Mouse (Mus musculus): ENCODE measurements around the gene Ugt1a9. TPM values are rescaled to one million over a fixed set of nuclear protein-coding genes. Genes with fewer than 3 reads are reported as not detected.
"Not testable (repeated sequence)": the region's sequence is repeated elsewhere in the genome, so short reads cannot be mapped to it uniquely, and the experiment has no call there.

Gene Ugt1a9
- polyA plus RNA-seq, 1 experiment from 2014 or later, result not detected

DNA sequence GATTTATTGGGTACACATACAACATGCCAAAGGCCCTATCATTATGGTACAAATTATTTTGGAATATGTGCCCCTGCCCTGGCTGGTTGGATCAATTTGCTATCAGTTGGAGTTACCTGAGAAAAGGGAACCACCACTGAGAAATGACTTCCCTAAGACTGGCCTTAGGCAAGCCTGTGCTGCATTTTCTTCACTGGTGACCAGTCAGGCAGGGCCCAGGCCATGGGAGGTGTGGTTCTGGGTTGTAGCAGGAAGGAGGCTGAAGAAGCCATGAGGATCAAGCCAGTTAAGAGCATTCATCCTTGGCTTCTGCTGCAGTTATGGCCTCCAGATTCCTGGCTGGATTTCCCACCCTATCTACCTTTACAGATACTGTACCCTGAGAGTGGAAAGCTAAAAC lies 21.7 kb downstream of the Ugt1a9 start:
- no peak overlapping the region for H3K27ac ChIP-seq (replicated peaks)
- H3K9me3 ChIP-seq, result no peaks in the 10 kb centered on the region
- no peaks in the 10 kb centered on the region for H3K4me1 ChIP-seq
- no peak overlapping the region for H3K4me3 ChIP-seq
- no peak for ATAC-seq (ENCODE audit: low FRiP score, low read depth)
- no peak overlapping the region for H3K4me2 ChIP-seq (replicated peaks)
- no peak overlapping the region for H3K9ac ChIP-seq (replicated peaks)
- no peaks in the 10 kb centered on the region for H3K27me3 ChIP-seq
- no peaks in the 10 kb centered on the region for H3K36me3 ChIP-seq

DNA sequence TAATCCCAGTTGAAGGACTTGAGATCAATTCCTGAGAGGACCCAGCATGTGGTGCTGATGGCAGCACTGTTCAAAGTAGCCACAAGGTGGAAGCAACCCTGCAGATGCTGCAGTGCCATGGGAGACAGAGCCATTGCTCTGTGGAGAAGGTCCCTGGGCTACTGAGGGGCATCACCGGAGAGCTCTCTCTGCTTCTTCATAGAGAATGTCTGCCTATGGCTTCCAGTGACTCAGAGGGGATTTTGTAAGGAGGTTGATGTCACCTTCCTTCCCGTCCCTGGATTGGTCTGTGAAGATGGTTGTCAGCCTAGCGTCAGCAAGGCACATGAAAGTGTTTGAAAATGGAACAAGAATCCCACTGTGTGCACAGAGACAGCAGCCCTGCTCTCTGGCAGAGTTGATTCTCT lies 23.7 kb downstream of the Ugt1a9 start:
- not testable (repeated sequence) for H3K36me3 ChIP-seq; H3K9ac ChIP-seq (replicated peaks); H3K4me2 ChIP-seq (replicated peaks); H3K27me3 ChIP-seq; H3K4me1 ChIP-seq; ATAC-seq (ENCODE audit: low FRiP score, low read depth); H3K9me3 ChIP-seq; H3K27ac ChIP-seq (replicated peaks); H3K4me3 ChIP-seq
- WGBS, result 82% methylated on average over 3 of the region's 3 CpGs

DNA sequence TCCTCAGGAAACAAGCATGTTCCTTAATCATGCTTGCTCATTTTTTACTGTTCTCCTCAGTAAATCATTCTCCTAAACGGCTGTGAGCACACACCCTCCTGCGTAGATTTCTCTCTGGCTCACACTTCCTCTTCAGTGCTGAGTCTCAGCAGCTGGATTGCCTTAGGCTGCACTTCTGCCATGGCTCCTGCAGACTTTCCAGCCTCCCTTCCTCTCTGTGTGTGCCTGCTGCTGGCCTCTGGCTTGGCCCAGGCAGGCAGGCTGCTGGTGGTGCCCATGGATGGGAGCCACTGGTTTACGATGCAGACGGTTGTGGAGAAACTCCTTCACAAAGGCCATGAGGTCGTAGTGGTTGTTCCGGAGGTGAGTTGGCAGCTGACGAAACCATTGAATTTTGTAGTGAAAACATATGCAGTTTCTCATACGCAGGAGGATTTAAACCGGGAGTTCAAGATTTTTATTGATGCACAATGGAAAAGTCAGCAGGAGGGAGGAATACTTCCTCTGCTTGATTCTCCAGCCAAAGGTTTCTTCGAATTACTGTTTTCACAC lies 24.4 kb downstream of the Ugt1a9 start, which contains the start of gene Ugt1a7c:
Gene Ugt1a7c (plus strand): TSS at position 122 of the 552 bp plus-strand sequence.
- no peak within 1 kb of the TSS for H3K27ac ChIP-seq (replicated peaks)
- 73% methylated on average over 10 of the region's 10 CpGs for WGBS
- H3K36me3 ChIP-seq, result no peaks in the 10 kb centered on the region
- no peaks in the 10 kb centered on the region for H3K9me3 ChIP-seq
- H3K4me3 ChIP-seq, result no peak within 1 kb of the TSS
- no peak within 1 kb of the TSS for H3K4me2 ChIP-seq (replicated peaks)
- H3K4me1 ChIP-seq, result no peaks in the 10 kb centered on the region
- no peaks in the 10 kb centered on the region for H3K27me3 ChIP-seq
- ATAC-seq (ENCODE audit: low FRiP score, low read depth), result no peak
- no peak within 1 kb of the TSS; the same call in 1 of the 2 replicates for H3K9ac ChIP-seq (replicated peaks)

DNA sequence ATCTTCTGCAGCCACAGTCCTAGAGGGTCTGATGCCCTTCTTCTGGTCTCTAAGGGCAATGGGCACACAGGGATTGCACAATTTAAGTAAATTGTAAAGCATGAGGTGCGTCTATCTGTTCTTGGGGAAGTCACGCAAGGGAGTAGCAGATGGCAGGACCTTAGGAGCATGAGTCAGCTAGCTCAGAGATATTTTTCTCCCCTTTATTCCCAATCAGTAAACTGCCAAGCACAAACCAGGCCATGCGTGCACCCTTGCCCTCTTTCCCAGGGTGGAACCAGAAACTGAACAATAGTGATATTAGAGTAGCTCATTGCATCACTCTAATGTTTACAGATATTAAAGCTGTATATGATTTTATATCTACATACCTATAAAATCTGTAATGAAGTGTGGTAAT lies 27.9 kb downstream of the Ugt1a9 start:
- not testable (repeated sequence) for H3K4me2 ChIP-seq (replicated peaks); H3K27me3 ChIP-seq; H3K9ac ChIP-seq (replicated peaks); H3K4me1 ChIP-seq; H3K27ac ChIP-seq (replicated peaks); ATAC-seq (ENCODE audit: low FRiP score, low read depth); H3K4me3 ChIP-seq; H3K36me3 ChIP-seq; H3K9me3 ChIP-seq
- WGBS, result 87% methylated on average over 3 of the region's 3 CpGs

DNA sequence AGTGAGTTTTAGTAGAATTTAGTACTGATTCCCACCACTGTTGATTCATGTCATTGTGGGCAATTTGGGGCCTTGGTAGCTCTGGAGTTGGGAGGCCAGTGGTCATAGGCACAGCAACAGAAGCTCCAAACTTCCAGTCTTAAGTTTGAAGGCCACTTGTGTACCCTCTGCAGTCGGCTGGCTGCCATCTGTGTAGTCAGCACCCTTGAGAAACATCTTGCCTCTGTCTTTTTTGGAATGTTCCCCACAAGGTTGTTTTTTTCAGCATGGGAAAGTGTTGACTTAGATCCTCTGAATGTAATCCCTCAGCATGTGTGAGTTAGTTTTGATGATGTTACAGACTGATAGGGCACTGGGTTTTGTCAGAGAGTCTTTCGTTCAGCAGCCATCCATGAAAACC lies 29.1 kb downstream of the Ugt1a9 start:
- not testable (repeated sequence) for H3K4me2 ChIP-seq (replicated peaks); H3K27me3 ChIP-seq; ATAC-seq (ENCODE audit: low FRiP score, low read depth); H3K9me3 ChIP-seq; H3K9ac ChIP-seq (replicated peaks); H3K4me3 ChIP-seq; H3K27ac ChIP-seq (replicated peaks); H3K36me3 ChIP-seq; H3K4me1 ChIP-seq
- 84% methylated on average over 2 of the region's 2 CpGs for WGBS

DNA sequence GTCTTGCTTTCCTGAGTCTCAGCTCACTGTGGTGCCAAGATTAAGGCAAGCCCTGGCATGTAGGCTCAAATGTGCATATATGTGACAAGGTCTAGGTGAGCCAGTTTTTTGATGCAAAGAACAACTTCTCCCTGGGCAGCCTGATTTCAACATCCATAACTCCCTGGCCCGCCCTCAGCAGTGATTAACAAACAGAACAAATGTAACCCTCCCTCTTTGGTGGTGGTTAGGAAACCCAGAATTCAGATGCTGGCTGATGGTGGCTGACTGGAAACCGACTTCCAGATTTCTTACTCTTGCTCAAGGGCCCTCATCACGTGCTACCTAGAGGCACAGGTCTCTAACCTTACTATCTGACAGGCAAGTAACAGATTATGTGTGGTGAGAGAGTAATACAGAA lies 32.4 kb downstream of the Ugt1a9 start, which contains the start of gene Ugt1a6b:
Gene Ugt1a6b (plus strand): TSS at position 234 of the 400 bp plus-strand sequence.
- H3K9me3 ChIP-seq; H3K27me3 ChIP-seq; H3K4me2 ChIP-seq (replicated peaks); H3K27ac ChIP-seq (replicated peaks); H3K9ac ChIP-seq (replicated peaks); H3K4me1 ChIP-seq; ATAC-seq (ENCODE audit: low FRiP score, low read depth); H3K36me3 ChIP-seq; H3K4me3 ChIP-seq: not testable (repeated sequence)
- WGBS, result 73% methylated on average over 3 of the region's 3 CpGs

DNA sequence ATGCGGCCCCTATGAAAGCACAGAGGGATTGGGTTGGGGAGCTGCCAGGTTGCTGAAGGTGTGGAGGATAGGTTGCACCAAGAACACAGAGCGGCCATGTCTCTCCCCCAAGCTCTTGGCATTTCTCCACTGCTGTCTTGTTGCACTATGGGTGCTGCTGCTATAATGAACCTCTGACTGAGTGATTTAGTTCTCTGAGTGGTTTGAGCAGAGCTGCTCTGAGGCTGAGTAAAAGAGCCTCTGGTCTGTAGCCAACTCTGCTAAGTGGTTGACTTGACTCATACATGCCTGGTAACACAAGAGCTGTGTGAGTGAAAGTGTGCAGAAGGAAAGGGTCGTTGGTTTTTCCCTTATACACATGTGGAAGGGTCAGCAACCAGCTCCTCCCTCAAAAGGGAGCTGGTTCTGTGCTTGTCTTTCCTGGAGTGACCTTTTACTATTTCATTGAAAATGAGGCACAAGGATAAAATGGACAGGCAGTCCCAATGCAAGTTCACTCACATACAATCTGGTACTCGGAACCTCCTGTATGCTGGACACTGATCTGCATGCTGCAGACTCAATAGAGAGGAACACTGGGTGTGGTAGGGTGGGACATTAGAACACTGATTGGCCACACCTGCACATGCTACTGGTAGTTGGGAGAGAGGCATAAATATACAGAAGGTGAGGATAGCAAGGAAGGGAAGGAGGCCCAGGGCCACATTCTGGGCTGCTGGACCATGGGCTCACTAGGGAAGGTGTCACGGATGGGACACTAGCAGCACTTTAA lies 33.3 kb downstream of the Ugt1a9 start:
- not testable (repeated sequence) for H3K9me3 ChIP-seq; ATAC-seq (ENCODE audit: low FRiP score, low read depth); H3K36me3 ChIP-seq; H3K4me2 ChIP-seq (replicated peaks); H3K4me1 ChIP-seq; H3K4me3 ChIP-seq; H3K27ac ChIP-seq (replicated peaks); H3K27me3 ChIP-seq; H3K9ac ChIP-seq (replicated peaks)
- WGBS, result 89% methylated on average over 5 of the region's 5 CpGs

DNA sequence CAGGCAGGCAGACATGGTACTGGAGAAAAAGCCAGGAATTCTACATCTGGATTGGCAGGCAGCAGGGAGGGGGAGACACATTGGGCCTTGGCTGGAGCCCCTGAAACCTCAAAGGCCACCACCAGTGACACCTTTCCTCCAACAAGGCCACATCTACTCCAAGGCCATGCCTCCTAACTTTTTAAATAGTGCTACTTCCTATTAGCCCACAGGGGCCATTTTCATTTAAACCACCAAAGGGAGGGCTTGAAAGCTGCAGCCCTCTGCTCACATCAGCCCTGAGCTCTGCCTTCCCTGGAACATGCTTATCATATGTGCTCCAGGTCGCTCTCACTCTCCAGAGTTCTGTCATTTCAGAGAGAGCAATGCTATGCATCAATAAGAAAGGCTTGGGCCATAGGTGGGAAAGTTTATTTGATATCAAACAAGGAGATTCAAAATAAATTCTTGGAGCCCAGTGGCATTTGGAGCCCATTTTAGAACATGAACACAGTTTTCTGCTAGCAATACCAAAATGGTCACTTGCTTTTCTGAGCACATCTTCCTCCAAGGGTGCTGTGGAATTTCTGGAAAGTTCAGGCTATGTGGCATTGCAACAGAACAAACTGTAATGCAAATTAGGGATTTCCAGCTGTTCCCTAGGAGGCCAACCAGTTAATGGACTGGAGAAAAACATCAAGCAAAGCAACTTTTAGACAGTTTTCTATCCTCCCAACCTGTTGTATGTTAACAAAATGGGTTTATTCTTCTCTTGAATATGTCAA lies 34.2 kb downstream of the Ugt1a9 start:
- no peaks in the 10 kb centered on the region for H3K4me1 ChIP-seq
- no peak overlapping the region for H3K27ac ChIP-seq (replicated peaks)
- WGBS, result 96% methylated on average over 1 of the region's 1 CpGs
- no peak overlapping the region for H3K4me3 ChIP-seq
- no peak for ATAC-seq (ENCODE audit: low FRiP score, low read depth)
- no peaks in the 10 kb centered on the region for H3K27me3 ChIP-seq
- H3K9me3 ChIP-seq, result no peaks in the 10 kb centered on the region
- no peak overlapping the region for H3K9ac ChIP-seq (replicated peaks)
- H3K36me3 ChIP-seq, result no peaks in the 10 kb centered on the region
- H3K4me2 ChIP-seq (replicated peaks), result no peak overlapping the region

DNA sequence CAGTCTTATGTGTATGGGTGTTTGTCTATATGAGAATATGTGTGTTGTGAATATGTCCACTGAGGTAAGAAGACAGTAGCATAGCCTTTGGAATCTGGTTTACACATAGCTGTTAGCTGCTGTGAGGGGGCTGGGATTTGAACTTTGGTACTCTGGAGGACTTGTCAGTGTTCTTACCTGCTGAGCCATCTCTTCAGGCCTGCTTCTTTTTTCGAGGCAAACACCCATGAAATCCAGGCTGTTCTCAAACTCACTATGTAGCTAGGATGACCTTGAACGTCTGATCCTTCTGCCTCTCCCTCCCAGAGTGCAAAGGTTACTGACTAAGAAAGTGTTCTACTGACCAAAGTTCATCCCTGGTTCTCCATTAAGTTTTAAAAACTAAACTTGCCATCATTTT lies 35.1 kb downstream of the Ugt1a9 start:
- ATAC-seq (ENCODE audit: low FRiP score, low read depth), result no peak
- 67% methylated on average over 2 of the region's 2 CpGs for WGBS

DNA sequence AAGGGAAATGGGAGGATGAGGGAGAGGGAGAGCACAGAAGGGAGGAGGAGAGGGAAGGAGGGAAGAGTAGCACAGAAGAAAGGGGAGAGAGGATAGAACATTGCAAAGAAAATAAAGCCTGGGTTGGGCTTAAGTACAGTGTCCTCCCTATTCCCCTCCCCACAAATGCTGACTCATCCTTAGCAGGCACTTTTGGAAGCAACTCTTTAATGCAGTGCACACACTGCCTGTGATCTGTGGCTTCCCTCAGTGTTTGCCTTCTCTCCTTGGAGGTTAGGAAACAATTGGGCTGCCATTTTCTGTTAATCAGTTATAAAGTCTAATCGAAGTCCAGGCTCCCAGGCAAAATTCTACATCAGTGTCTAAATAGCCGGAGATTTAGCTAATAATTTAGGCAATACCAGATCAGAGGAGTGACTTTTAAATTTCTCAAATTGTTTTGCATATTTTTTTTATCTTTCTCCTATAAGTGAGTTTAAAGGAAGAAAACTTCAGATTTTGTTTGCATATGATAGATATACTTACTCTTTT lies 38.5 kb downstream of the Ugt1a9 start:
- H3K36me3 ChIP-seq; H3K27ac ChIP-seq (replicated peaks); H3K4me2 ChIP-seq (replicated peaks); H3K4me3 ChIP-seq; H3K9me3 ChIP-seq; ATAC-seq (ENCODE audit: low FRiP score, low read depth); H3K9ac ChIP-seq (replicated peaks); H3K4me1 ChIP-seq; H3K27me3 ChIP-seq: not testable (repeated sequence)
- 90% methylated on average over 2 of the region's 2 CpGs for WGBS

More for the DNA sequence above, 35.1 kb downstream of the Ugt1a9 start:
- no peak overlapping the region for H3K9ac ChIP-seq (replicated peaks)
- no peak overlapping the region for H3K4me3 ChIP-seq
- H3K27me3 ChIP-seq, result no peaks in the 10 kb centered on the region
- H3K4me1 ChIP-seq, result no peaks in the 10 kb centered on the region
- H3K9me3 ChIP-seq, result no peaks in the 10 kb centered on the region
- no peak overlapping the region for H3K27ac ChIP-seq (replicated peaks)
- no peak overlapping the region for H3K4me2 ChIP-seq (replicated peaks)
- H3K36me3 ChIP-seq, result no peaks in the 10 kb centered on the region

DNA sequence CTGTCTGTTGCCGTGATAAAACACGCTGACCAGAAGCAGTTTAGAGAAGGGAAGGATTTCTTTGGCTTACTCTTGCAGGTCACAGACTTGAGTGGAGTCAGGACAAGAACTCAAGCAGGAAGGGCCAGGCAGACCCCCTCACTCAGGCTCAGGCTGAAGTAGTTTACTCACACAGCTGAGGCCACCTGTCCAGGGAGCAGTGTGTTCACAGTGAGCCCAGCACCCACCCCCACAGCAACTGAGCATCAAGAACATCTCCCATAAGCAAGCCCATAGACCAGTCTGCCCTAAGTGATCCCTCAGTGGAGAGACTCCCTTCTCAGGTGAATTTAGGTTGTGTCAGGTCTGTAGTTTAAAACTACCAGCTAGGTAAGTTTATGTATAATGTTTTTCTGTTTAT lies 39.0 kb downstream of the Ugt1a9 start:
- WGBS, result 87% methylated on average over 2 of the region's 2 CpGs
- H3K27me3 ChIP-seq; H3K4me3 ChIP-seq; H3K4me2 ChIP-seq (replicated peaks); ATAC-seq (ENCODE audit: low FRiP score, low read depth); H3K36me3 ChIP-seq; H3K9me3 ChIP-seq; H3K4me1 ChIP-seq; H3K27ac ChIP-seq (replicated peaks); H3K9ac ChIP-seq (replicated peaks): not testable (repeated sequence)

DNA sequence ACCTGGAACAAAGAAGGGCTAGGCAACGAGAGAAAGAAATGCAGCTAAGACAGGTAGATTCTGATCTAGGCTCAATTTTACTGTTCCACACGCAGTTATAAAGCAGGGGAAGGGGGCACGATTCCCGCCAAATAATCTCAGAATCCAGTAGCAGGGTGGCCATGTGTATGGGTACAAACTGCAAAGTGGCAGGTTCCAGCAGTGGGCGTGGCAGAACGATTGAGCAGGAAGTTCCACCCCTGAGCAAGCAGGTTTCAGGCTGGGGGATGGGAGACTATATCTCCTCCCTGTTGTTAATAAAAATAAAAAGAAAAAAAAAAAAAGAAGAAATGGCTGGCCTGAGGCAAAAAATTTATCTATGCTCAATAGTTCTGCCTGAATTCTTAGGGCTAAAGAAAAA lies 42.2 kb downstream of the Ugt1a9 start:
- not testable (repeated sequence) for H3K4me1 ChIP-seq; H3K27ac ChIP-seq (replicated peaks); H3K4me2 ChIP-seq (replicated peaks); H3K27me3 ChIP-seq; H3K9ac ChIP-seq (replicated peaks); H3K4me3 ChIP-seq; ATAC-seq (ENCODE audit: low FRiP score, low read depth); H3K36me3 ChIP-seq; H3K9me3 ChIP-seq
- WGBS, result 94% methylated on average over 6 of the region's 6 CpGs

All from midbrain, embryonic 12.5 days (tissue).